Mouse (Mus musculus): ENCODE data around the gene Chrna10.

The Chrna10 gene

GRCm38 (mm10) chr7:102116579-102117331, at the start of gene Chrna10:
TSS of gene Chrna10 (minus strand) at chr7:102116828.
- in situ Hi-C loops (cut with MboI, MseI): no loop called here

GRCm38 (mm10) chr7:102153691-102154090, 37.1 kb upstream of the Chrna10 start:
- in situ Hi-C loops (cut with MboI, MseI): no loop called here

GRCm38 (mm10) chr7:102137898-102138297, 21.3 kb upstream of the Chrna10 start:
- in situ Hi-C loops (cut with MboI, MseI): loop anchor here (10.0 kb wide), 1 partner anchor 47 kb away; no protein-coding TSS in a partner anchor

GRCm38 (mm10) chr7:102137464-102137863, 20.8 kb upstream of the Chrna10 start:
- in situ Hi-C loops (cut with MboI, MseI): loop anchor here (10.0 kb wide), 1 partner anchor 47 kb away; no protein-coding TSS in a partner anchor

- in situ Hi-C loops (cut with MboI, MseI): loop anchor here (10.0 kb wide), 1 partner anchor 52 kb away; no protein-coding TSS in a partner anchor
Measured at GRCm38 (mm10) chr7:102132395-102132794, 15.8 kb upstream of the Chrna10 start.

- in situ Hi-C loops (cut with MboI, MseI): no loop called here
Measured at GRCm38 (mm10) chr7:102120326-102120725, 3.7 kb upstream of the Chrna10 start.

GRCm38 (mm10) chr7:102117382-102117781, 754 bp upstream of the Chrna10 start:
- in situ Hi-C loops (cut with MboI, MseI): no loop called here

GRCm38 (mm10) chr7:102113151-102113729, 3.4 kb downstream of the Chrna10 start:
- in situ Hi-C loops (cut with MboI, MseI): no loop called here

- in situ Hi-C loops (cut with MboI, MseI): no loop called here
Measured at GRCm38 (mm10) chr7:102109746-102110145, 6.9 kb downstream of the Chrna10 start.

GRCm38 (mm10) chr7:102109171-102109570, 7.5 kb downstream of the Chrna10 start, which contains the start of gene Art5:
TSS of gene Art5 (minus strand) at chr7:102109489.
- in situ Hi-C loops (cut with MboI, MseI): no loop called here

GRCm38 (mm10) chr7:102108206-102108605, 8.4 kb downstream of the Chrna10 start:
- in situ Hi-C loops (cut with MboI, MseI): no loop called here

- in situ Hi-C loops (cut with MboI, MseI): no loop called here
Measured at GRCm38 (mm10) chr7:102106700-102107141, 9.9 kb downstream of the Chrna10 start.

GRCm38 (mm10) chr7:102104126-102104525, 12.5 kb downstream of the Chrna10 start:
- in situ Hi-C loops (cut with MboI, MseI): no loop called here

- in situ Hi-C loops (cut with MboI, MseI): no loop called here
Measured at GRCm38 (mm10) chr7:102103555-102103954, 13.1 kb downstream of the Chrna10 start.

GRCm38 (mm10) chr7:102102696-102103095, 13.9 kb downstream of the Chrna10 start:
- in situ Hi-C loops (cut with MboI, MseI): no loop called here

- in situ Hi-C loops (cut with MboI, MseI): no loop called here
Measured at GRCm38 (mm10) chr7:102102241-102102640, 14.4 kb downstream of the Chrna10 start.

- in situ Hi-C loops (cut with MboI, MseI): no loop called here
Measured at GRCm38 (mm10) chr7:102101487-102101886, 15.1 kb downstream of the Chrna10 start, which contains the start of gene Art1. TSS of gene Art1 (plus strand) at chr7:102101743.

GRCm38 (mm10) chr7:102100868-102101267, 15.8 kb downstream of the Chrna10 start:
- in situ Hi-C loops (cut with MboI, MseI): no loop called here

- in situ Hi-C loops (cut with MboI, MseI): no loop called here
Measured at GRCm38 (mm10) chr7:102099760-102100661, 16.6 kb downstream of the Chrna10 start.

GRCm38 (mm10) chr7:102087336-102087735, 29.3 kb downstream of the Chrna10 start:
- in situ Hi-C loops (cut with MboI, MseI): no loop called here

- in situ Hi-C loops (cut with MboI, MseI): loop anchor here (5.0 kb wide), 1 partner anchor 157 kb away; no protein-coding TSS in a partner anchor
Measured at GRCm38 (mm10) chr7:102084041-102084696, 32.5 kb downstream of the Chrna10 start.
